Mouse (Mus musculus) testis, adult 2 months (tissue): Measurements from ENCODE around the gene Ly6g6e. TPM values are rescaled to one million over a fixed set of nuclear protein-coding genes. Genes with fewer than 3 reads are reported as not detected.

Source experiments
- H3K27ac ChIP-seq: fragments of 200-500 bp; 2 replicates; pipeline ENCODE4 v1.5.1; 2012; ENCODE audit warnings: low read depth, low read length; ENCODE audit not compliant: control insufficient read depth, insufficient read depth
- H3K27me3 ChIP-seq: fragments of 200-500 bp; 2 replicates; pipeline ENCODE4 v1.6.1; 2012; ENCODE audit warnings: mild to moderate bottlenecking, low read length, moderate library complexity; ENCODE audit not compliant: control insufficient read depth, insufficient read depth
- H3K36me3 ChIP-seq: fragments of 200-500 bp; 2 replicates; pipeline ENCODE4 v1.6.1; 2012; ENCODE audit warnings: mild to moderate bottlenecking, low read length; ENCODE audit not compliant: control insufficient read depth, insufficient read depth
- H3K4me1 ChIP-seq: fragments of 200-500 bp; 2 replicates; pipeline ENCODE4 v1.6.1; 2012; ENCODE audit warnings: low read length; ENCODE audit not compliant: control insufficient read depth, insufficient read depth
- H3K4me3 ChIP-seq: fragments of 200-500 bp; 2 replicates; pipeline ENCODE4 v1.5.1; 2012; ENCODE audit warnings: low read depth, mild to moderate bottlenecking, low read length, moderate library complexity, mixed read lengths; ENCODE audit not compliant: control insufficient read depth
- CTCF ChIP-seq: fragments of 200-500 bp; IDR thresholded peaks from 2 replicates; pipeline ENCODE4 v1.5.1; 2012; ENCODE audit warnings: low read depth, mild to moderate bottlenecking, inconsistent platforms, low read length, moderate library complexity; ENCODE audit not compliant: control insufficient read depth, insufficient read depth, insufficient replicate concordance
- POLR2A ChIP-seq: fragments of 200-500 bp; IDR thresholded peaks from 2 replicates; pipeline ENCODE4 v1.6.1; 2012; ENCODE audit warnings: low read depth, mild to moderate bottlenecking, inconsistent platforms, low read length, moderate library complexity; ENCODE audit not compliant: control insufficient read depth
- polyA plus RNA-seq: library from polyadenylated mRNA; depleted of rRNA; stranded (reverse); fragments of >200 nt; gene quantifications from 2 replicates; pipeline ENCODE4 v1.2.3, GENCODE M21; 2012

Gene Ly6g6e
- polyA plus RNA-seq, 1 experiment, result 0.78 TPM

GRCm38 (mm10) chr17:35088151-35088550 is 11.4 kb downstream of the Ly6g6e start:
- H3K27ac ChIP-seq, result no peak overlapping the region
- H3K4me1 ChIP-seq, result peaks cover 5% of the 10 kb centered on the region; the same call in 1 of the 2 replicates
- TF ChIP-seq CTCF (no peak), POLR2A (no peak)
- no peak overlapping the region for H3K4me3 ChIP-seq
- H3K36me3 ChIP-seq, result no peaks in the 10 kb centered on the region; the same call in 1 of the 2 replicates
- no peaks in the 10 kb centered on the region for H3K27me3 ChIP-seq

- no peaks in the 10 kb centered on the region for H3K27me3 ChIP-seq
- TF ChIP-seq POLR2A, result peak; percentile 90
- TF ChIP-seq CTCF, result no peak
Measured at GRCm38 (mm10) chr17:35088825-35089644, 12.3 kb downstream of the Ly6g6e start, which contains the start of gene Abhd16a. TSS of gene Abhd16a (plus strand) at chr17:35089263.

GRCm38 (mm10) chr17:35090166-35090932 is 13.6 kb downstream of the Ly6g6e start:
- no peaks in the 10 kb centered on the region; the same call in 1 of the 2 replicates for H3K36me3 ChIP-seq
- H3K27ac ChIP-seq, result no peak overlapping the region
- H3K27me3 ChIP-seq, result no peaks in the 10 kb centered on the region
- no peak overlapping the region for H3K4me3 ChIP-seq
- TF ChIP-seq POLR2A (no peak), CTCF (no peak)
- H3K4me1 ChIP-seq, result peaks cover 5% of the 10 kb centered on the region; the same call in 1 of the 2 replicates

More at GRCm38 (mm10) chr17:35088825-35089644, 12.3 kb downstream of the Ly6g6e start, which contains the start of gene Abhd16a:
- Histone ChIP-seq H3K36me3 (no peaks in the 10 kb centered on the region; the same call in 1 of the 2 replicates), H3K27ac (peak within 1 kb of the TSS; percentile 92), H3K4me1 (peaks cover 5% of the 10 kb centered on the region; the same call in 1 of the 2 replicates), H3K4me3 (peak within 1 kb of the TSS; percentile 90)

- H3K36me3 ChIP-seq, result no peaks in the 10 kb centered on the region; the same call in none of the 2 replicates
- TF ChIP-seq POLR2A, result no peak
- TF ChIP-seq CTCF, result no peak
Measured at GRCm38 (mm10) chr17:35092403-35093198, 15.9 kb downstream of the Ly6g6e start.

GRCm38 (mm10) chr17:35094475-35095365 is 18.0 kb downstream of the Ly6g6e start:
- TF ChIP-seq CTCF (no peak), POLR2A (no peak)
- peaks cover 5% of the 10 kb centered on the region; the same call in 1 of the 2 replicates for H3K4me1 ChIP-seq
- no peaks in the 10 kb centered on the region; the same call in none of the 2 replicates for H3K36me3 ChIP-seq
- no peak overlapping the region for H3K27ac ChIP-seq
- H3K27me3 ChIP-seq, result no peaks in the 10 kb centered on the region
- no peak overlapping the region for H3K4me3 ChIP-seq

More at GRCm38 (mm10) chr17:35092403-35093198, 15.9 kb downstream of the Ly6g6e start:
- H3K27ac ChIP-seq, result no peak overlapping the region
- peaks cover 5% of the 10 kb centered on the region; the same call in 1 of the 2 replicates for H3K4me1 ChIP-seq
- H3K27me3 ChIP-seq, result no peaks in the 10 kb centered on the region
- H3K4me3 ChIP-seq, result no peak overlapping the region

GRCm38 (mm10) chr17:35096597-35096996 is 19.9 kb downstream of the Ly6g6e start:
- no peaks in the 10 kb centered on the region for H3K27me3 ChIP-seq
- H3K36me3 ChIP-seq, result no peaks in the 10 kb centered on the region; the same call in none of the 2 replicates
- no peak for TF ChIP-seq CTCF
- no peaks in the 10 kb centered on the region for H3K4me1 ChIP-seq
- no peak overlapping the region for H3K27ac ChIP-seq
- no peak overlapping the region for H3K4me3 ChIP-seq
